Mouse (Mus musculus) R1 (cell line): ENCODE results near the gene Dyrk1a.

Experiments
- DNase-seq: peaks from one replicate; pipeline ENCODE4 v3.0.0-alpha.2; 2018; ENCODE audit warnings: low read depth, low spot score

Gene Dyrk1a

DNA sequence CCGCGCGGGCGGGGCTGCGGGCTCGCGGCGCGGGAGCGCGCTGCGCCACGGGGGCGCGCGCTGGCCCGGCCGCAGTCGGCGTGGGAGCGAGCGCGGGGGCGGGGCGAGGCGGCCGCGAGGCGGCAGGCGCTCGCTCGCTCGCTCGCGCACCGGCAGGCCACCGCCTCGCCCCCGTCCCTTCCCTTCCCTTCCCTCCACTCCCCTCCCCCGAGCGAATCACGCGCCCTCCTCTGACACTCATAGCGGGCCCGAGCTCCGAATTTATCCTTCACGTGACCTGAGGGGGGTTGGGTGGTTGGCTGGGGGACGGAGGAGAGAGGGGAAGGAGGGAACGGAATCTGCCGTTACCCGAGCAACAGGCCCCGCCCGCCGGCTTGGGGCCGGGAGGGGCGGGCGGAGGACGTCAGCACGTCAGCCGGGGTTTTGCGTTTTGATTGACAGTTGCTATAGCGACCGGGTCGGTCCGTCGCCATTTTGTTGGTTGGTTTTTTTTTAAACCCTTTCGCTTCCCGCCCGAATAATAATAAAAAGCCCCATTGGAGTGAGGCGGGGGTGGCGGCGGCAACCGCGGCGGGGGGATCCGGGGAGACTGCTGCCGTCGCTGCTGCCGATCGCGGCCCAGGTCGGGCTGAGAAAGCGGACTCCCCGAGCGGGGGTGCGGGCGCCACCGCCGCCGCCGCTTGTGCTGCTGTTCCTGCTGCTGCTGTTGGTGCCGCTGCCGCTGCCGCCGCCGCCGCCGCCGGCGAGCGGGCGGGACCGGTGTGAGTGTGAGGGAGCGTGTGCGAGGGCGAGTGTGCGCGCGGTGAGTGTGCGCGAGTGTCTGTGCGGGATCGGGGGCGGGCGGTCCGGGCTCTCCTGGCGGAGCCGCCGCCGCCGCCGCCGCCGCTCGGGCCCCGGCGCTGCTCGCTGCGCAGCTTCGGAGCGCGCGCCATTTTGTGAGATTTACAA is at the start of gene Dyrk1a:
TSS of gene Dyrk1a (plus strand) at position 782 of the 948 bp plus-strand sequence.
- peak; percentile 99 for DNase-seq

DNA sequence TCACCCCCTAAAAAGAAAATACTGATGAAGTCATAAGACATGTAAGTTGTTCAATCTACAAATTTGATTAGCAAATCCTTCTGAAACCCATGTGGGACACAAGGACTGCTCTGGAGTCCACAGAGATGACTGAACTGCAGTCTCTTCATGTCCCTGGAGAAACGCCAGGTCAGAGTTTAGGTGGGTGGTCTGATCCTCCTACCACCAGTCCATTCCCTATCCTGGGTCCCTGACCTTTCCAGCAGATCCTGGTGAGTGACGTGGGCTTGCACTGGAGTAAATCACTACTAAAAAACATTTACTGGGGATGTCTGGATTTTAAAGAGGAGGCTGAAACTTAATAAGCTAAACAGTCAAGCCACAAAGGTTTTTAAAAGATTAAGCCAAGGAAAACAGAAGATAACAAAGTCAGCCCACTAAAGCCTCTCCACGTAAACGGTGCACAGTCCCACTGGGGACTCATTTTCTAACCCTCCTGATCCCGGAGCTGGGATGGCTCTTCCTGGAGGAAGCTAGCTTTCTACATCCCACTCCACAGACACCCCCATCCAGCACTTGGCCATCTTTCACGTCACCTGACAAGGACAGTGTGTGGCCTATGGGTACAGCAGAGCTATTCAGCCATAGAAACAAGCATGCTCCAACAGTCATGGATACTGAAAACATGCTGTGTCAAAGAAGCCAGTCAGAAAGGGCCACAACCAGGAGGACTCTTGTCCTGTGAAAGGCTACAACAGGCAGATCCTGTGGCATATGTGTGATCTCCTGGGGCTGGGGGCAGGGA is 46.0 kb upstream of the Dyrk1a start:
- DNase-seq = no peak

- no peak for DNase-seq
These were observed 45.1 kb upstream of the Dyrk1a start for GRCm38 (mm10) chr16:94524691-94525090.

- no peak for DNase-seq
These were observed 43.9 kb upstream of the Dyrk1a start for GRCm38 (mm10) chr16:94525955-94526343.

DNA sequence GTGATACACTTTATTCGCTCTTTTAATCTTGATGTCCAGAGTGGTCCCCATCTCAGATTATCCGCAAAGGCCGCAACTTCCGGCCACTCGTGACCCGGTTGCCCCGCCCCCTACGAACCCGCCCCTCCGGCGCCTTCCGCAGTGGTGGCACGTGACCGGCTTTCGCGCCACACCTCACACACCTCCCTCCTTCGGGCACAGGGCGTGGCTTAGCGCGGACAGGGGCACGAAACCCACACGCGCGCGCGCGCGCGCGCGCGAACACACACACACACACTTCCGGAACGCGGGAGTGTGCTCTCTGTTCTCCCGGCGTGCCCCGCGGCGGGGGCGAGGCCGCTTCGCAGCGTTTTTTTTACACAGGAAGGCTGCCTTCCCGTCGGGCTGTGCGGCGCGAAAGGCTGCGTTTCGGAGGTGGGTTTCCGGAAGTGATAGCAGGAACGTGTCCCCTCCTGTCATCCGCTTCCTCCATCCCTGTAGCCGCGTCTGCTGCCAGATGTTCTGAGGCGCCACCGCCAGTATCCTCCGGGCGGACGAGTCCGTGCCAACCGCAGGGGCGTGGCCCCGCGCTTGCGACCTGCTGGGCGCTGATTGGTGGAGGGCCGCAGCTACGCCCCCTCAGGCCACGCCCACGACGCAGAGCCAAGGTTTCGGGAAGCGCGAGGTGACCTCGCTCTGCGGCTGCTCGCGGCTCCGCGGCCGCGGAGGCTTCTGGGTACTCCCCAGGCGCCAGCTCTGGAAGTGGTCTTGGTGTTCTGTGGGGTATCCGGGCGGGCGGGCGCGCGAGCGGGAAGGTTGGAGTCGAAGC is 43.3 kb upstream of the Dyrk1a start, which contains the start of gene Vps26c:
TSS of gene Vps26c (minus strand) at position 487 of the 808 bp plus-strand sequence.
- peak; percentile 97 for DNase-seq

GRCm38 (mm10) chr16:94527152-94527534 is 42.7 kb upstream of the Dyrk1a start:
- DNase-seq = no peak

DNA sequence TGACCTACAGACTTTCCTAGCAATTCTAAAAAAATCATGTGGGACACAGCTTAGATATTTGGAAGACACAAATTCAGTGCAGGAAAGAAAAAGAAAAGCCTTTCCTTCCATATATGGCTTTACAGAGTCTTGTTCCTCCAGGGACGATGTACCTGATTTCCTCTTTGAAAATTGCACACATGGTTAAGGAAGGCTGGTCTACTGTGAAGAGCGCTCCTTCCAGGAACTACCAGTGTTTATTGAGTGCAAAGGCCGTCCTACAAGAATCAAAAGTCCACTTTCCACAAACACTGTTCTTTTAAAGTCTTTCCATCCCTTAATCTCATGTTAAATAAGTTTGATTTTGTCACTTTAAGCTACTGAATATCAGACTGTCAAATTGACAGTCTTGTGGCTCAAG is 42.3 kb upstream of the Dyrk1a start:
- no peak for DNase-seq

DNA sequence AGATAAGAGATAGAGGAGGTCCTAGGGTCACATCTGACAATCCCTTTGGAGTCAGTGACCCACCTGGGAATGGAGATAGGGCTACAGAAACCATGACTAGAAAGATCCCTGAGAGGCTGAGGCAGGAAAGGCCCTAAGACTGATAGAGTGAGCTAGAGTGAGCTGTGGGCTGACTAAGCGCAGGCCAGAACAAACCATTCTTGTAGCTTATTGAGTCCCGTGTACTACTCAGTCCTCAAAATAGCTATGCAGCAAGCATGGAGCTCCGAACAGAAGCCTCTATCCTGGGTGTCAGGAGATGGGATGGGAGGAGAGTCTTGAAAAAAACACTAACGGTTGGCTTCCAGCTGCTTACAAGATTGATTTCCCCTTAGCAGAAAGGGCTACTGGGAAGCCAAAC is 38.5 kb upstream of the Dyrk1a start:
- no peak for DNase-seq

DNA sequence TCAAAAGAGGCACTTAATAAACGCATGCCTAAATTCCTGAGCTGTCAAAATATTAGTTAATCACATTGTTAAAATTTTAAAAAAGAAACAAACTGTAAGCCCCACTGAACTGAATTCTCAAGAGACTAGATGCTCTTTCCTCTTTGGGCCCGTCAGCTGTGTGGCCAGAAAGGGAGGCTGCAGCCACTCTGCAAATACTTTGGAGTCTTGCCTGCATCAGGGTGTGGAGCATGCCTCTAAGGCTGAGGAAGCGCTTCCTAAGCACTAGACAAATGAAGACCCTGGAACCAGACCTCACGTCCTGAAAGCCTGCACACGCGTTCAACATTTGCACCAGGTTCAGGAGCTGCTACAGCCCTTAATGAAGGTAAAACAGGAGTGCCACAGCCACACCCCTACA is 36.1 kb upstream of the Dyrk1a start:
- no peak for DNase-seq

DNA sequence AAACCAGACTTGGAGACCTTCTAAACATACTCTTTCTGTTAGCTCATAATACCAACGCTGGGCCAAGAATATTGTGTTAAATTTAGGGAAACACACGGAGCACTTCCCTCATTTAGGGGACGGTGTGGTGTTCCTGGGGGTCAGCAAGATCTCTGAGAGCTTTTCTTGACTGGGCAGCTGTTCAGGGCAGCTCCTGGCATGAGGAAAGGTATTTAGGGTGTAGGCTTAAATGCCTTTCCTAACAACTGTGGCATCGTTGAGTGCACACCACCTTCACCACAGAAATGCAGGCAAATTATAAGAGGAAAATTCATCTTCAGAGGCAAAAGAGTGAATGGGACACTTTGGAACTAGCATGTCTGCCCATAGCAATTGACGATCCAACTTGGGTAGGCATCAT is 34.1 kb upstream of the Dyrk1a start:
- no peak for DNase-seq

- DNase-seq = no peak
These were observed 33.2 kb upstream of the Dyrk1a start for GRCm38 (mm10) chr16:94536417-94537158.

DNA sequence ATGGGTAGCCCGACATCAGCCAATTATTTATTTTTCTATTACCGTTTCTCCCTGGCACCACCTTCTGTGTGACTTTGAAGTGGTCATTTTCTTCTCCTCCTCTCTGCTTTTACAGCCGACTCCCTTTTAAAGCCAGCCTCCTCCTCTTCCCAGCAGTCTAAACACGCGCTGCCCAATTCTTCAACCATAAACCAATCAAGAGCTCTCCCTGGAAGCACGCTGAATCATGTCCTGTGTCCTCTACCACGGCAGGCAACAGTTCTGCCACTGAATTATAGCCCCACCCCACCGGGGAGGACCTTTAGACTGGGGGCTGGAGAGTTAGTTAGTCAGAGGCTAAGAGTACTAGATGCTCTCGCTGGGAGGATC is 32.7 kb upstream of the Dyrk1a start:
- DNase-seq = peak; percentile 75

DNA sequence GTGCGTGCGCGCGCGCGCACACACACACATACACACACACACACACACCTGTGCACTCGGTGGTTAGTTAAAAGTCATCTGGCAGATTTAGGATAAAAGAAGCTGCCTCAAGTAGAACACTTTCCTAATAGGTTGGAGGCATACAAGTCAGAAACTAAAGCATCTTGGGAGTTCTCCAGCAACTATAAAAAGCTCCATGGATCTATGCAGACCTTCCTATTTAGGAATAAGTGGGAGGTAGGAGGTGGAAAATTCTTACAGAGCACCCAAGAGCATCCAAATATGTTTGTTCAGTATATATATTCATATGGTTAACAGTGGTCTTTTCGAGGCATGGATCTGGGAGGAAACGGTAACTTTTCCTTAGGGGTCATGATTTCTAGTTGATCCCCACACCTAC is 29.7 kb upstream of the Dyrk1a start:
- no peak for DNase-seq

GRCm38 (mm10) chr16:94542898-94543297 is 26.9 kb upstream of the Dyrk1a start:
- peak; percentile 51 for DNase-seq

GRCm38 (mm10) chr16:94544540-94545105 is 25.2 kb upstream of the Dyrk1a start:
- DNase-seq = no peak

GRCm38 (mm10) chr16:94545781-94546562 is 23.8 kb upstream of the Dyrk1a start:
- DNase-seq = no peak

- no peak for DNase-seq
These were observed 20.0 kb upstream of the Dyrk1a start for GRCm38 (mm10) chr16:94549813-94550212.

- peak; percentile 94 for DNase-seq
These were observed 17.9 kb upstream of the Dyrk1a start for GRCm38 (mm10) chr16:94551934-94552333.

- peak; percentile 59 for DNase-seq
These were observed 14.5 kb upstream of the Dyrk1a start for GRCm38 (mm10) chr16:94555346-94555745.

DNA sequence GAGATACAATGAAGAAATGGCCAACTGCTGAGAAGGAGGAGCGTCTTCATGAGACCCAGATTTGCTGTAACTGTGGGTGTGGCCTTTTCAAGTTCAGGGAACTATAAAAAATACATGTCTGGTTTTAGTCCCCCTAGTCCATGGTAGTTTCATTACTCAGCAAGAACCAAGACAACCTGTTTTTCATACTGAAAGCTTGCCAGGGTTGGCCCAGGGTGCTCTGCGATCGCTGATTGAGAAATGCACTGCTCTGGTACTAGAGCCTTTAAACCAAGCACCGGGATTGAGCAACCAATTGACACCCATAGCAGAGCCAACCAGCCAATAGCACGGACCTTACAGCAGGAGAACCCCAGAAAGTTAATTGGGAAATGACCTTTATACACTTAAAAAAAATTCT is 13.6 kb upstream of the Dyrk1a start:
- DNase-seq = no peak
